Mouse (Mus musculus): ENCODE measurements at regions not wholly inside any gene's neighbourhood (a gene's known extent, or its start where the extent isn't known, plus 50 kb on each side); places are given as distances from the start of the nearest gene placed in this dataset.

DNA sequence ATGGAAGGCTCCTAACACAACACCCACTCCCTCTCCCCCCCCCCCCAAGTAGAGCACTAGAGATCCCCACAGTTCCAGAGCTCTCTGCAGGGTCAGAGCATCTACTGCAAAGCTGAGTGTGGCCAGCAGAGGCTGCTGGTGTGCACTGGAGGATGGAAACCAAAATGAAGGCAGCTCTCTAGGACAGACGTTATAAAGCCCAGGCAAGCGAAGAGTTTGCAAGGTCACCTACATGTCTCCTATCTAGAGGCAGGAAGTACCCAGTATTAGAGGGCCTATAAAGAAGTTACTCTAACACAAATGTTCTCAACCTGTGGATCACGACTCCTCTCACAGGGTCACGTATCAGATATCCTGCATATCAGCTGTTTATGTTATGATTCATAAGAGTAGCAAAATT lies 125.1 kb upstream of the Thumpd2 start:
- DNase-seq (ENCODE audit: inconsistent age in 2 of 2, low spot score in 1 of 2): peak; percentile 9 to 48

DNA sequence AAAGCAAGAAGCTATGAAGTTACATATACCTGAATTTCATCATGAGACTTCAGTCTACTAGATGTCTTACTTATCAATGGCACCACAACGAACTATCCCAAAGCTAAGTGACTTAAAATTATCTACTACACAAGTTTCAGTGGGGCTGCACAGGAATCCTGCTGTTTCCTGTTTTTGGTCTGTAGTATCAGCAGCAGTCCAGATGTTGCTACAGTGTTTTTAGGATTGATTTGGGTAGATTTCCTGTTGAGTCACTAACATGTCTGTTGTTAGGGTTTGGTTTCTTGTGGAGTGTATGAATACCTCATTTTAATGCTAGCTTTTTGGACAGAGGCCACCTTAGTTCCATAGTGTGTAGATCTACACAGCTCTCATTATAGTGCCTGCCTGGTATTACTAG lies 120.8 kb upstream of the Thumpd2 start:
- no peak for DNase-seq (ENCODE audit: inconsistent age in 2 of 2, low spot score in 1 of 2)

DNA sequence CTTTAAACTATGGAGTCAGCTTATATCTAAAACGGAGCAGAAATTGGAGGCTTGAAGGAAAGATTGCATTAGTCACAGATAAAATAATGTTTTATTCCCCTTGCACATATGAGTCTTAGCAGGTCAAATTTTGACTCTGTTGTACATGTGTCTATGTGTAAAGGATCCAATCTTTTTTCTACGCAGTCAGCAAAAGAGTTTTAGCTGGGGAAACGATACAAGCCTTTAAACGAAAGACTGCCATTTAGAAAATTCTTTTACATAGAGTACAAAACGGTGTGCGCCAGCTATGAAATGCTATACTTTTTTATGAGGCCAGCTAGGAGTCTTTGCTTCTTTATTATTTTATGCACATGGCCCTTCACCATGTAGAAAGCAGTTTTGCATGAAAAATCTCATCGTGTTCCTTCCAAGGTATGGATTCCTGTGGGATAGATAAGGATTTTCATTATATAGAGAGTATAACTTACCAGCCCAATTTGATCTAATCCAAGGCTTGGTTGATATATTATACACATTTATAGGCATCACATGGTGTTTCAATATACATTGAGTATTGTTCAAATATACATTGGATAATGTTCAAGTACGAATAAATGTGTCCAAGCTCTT lies 116.0 kb upstream of the Thumpd2 start:
- DNase-seq (ENCODE audit: inconsistent age in 2 of 2, low spot score in 1 of 2): no peak

DNA sequence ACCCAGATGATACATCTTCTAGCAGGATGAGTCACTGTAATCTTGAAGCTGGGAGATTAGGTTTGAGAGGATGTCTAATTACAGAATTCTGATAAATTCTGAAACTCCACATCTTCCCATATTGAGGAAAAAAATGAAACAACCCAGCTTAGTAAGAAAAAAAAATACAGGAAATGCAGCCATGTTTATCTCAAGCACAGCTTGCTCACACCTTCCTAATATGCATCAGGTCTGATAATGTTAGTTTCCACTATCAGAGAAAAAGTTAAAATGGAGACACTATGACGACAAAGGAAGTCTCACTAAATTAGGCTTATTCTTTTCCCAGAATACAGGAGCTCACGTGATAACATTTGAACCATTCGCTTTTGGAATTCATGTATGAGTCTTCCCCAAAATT lies 111.4 kb upstream of the Thumpd2 start:
- DNase-seq (ENCODE audit: inconsistent age in 2 of 2, low spot score in 1 of 2): no peak

DNA sequence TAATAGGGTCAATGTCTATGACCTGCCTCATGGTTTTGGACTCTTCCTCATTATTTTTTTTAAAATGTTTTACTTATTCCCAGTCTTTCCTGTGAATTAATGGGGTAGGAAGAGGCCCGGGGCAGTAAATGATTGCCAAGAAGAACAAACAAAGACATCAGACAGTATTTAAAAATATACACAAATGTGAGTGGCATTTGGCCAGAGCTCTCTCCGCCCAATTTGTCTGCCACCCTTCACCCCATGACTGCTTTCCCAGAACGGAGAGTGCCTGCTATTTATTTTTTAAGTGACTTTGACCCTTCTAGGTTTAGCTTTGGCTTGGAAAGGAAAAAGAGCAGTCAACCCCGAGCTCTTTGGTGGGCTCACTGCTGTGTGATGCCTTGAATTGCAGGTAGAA lies 111.0 kb upstream of the Thumpd2 start:
- no peak for DNase-seq (ENCODE audit: inconsistent age in 2 of 2, low spot score in 1 of 2)

DNA sequence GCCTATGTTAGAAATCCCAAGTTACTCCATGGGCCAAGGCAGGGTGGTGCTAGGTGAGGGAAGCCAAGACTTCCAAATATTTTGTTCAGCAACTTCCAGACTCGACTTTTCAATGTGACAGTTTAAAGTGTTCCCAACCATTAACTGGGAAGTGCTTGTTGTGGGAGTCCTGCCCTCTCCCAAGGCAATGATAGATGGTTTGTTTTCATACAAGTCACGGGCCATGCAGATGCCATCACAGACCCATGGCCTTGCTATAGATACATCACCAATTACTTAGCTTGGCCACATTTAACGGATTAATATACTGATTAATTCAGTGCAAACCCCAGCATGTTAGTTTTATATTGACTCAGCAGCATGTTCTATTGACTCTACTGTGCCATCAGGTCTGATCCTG lies 108.1 kb upstream of the Thumpd2 start:
- DNase-seq (ENCODE audit: inconsistent age in 2 of 2, low spot score in 1 of 2): no peak

DNA sequence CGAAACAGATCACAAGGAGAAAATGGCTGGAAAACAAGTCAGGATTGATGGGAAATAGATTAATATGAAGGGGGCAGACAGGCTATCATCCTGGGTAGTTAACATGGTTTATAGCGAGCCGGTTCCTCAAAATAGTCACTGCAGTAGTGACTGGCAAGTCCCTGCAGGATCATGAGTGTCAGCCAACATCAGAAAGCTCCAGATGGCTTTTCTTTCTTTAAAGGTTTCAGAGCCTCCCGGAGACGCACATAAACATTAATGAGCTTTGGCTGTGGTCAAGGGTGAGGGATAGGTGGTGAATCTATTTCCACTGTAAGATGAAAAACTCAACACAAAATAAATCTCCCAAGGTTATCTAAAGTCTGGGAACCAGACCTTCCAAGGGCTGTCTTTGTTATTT lies 104.2 kb upstream of the Thumpd2 start:
- DNase-seq (ENCODE audit: inconsistent age in 2 of 2, low spot score in 1 of 2): no peak

DNA sequence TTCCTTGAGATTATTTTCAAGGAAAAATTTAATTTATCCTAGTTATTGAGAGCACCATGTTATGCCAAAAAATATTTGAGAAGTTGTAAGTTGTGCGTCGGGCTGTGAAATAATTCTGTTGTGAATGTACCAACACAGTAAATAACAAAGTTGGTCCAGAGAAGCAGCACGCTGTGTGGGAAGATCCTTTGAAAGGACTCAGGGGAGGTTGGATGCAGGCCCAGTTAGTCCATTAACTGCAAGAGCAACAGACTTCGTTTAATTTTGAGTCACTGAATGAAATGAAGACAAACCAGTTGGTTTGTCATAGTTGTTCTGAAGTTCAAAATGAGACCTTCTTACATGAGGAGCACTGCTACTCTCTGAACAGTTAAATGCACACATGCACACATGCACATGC lies 85.8 kb upstream of the Thumpd2 start:
- no peak for DNase-seq (ENCODE audit: inconsistent age in 2 of 2, low spot score in 1 of 2)

DNA sequence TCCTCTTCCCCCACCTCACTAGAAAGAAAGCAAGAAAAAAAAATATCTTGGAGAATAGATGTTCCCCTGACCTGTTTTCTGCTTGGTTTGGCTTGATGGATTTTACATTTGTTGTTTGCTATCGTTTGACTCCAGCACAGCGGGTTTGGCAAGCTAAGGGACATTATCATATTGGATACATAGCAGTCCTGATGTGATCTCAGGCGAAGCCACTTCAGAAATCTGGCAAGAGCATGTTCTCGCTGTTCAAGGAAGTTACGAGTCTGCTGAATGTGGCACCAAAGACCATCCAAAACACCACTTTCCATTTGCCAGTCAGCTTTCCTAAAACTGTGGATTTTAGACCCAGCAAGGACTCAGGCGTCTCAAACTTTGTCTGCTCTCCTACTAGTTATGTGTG lies 69.8 kb upstream of the Thumpd2 start:
- no peak for DNase-seq (ENCODE audit: inconsistent age in 2 of 2, low spot score in 1 of 2)

DNA sequence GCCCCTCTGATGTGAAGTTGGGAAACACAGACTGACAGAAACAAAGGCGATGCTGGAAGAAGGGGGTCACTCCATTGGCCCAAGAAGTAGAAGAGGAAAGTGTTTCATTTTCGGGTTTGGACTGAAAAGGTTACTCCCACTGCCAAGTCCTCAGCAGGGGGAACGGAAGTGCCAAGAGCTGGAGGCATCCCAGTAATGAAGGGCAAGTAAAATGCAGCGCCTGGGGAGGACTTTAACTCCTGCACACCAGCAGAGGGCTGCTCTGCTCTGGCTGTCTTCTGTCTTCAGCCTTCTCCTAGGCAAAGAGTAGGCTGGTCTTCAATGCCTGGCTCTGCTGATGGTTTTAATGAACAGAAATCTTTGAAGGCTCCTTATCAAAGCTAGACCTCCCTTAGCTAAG lies 68.3 kb upstream of the Thumpd2 start:
- DNase-seq (ENCODE audit: inconsistent age in 2 of 2, low spot score in 1 of 2): no peak
